Mouse (Mus musculus) C2C12 (cell line): ENCODE results near the gene Esyt3. TPM values are rescaled to one million over a fixed set of nuclear protein-coding genes. Genes with fewer than 3 reads are reported as not detected.

ENCODE experiments used
- H3K27me3 ChIP-seq: one replicate; pipeline ENCODE4 v1.6.1; 2011; ENCODE audit not compliant: control insufficient read depth, insufficient read depth, insufficient read length
- H3K36me3 ChIP-seq: one replicate; pipeline ENCODE4 v1.6.1; 2011; ENCODE audit not compliant: control insufficient read depth, insufficient read depth
- H3K4me3 ChIP-seq: one replicate; pipeline ENCODE4 v1.5.1; 2011; ENCODE audit warnings: mild to moderate bottlenecking, control low read depth; ENCODE audit not compliant: poor library complexity, insufficient read depth, severe bottlenecking
- H3K79me2 ChIP-seq: one replicate; pipeline ENCODE4 v1.6.1; 2011; ENCODE audit not compliant: control insufficient read depth, insufficient read depth
- H3K79me3 ChIP-seq: one replicate; pipeline ENCODE4 v1.6.1; 2011; ENCODE audit warnings: low read depth, control low read depth
- H3ac ChIP-seq: one replicate; pipeline ENCODE3; 2011; ENCODE audit warnings: low read depth; ENCODE audit not compliant: control insufficient read depth, insufficient read length
- CEBPB ChIP-seq: IDR thresholded peaks from one replicate; pipeline ENCODE4 v1.6.1; 2011; ENCODE audit warnings: low read depth, mild to moderate bottlenecking, control low read depth, moderate library complexity
- CTCF ChIP-seq: IDR thresholded peaks from one replicate; pipeline ENCODE4 v1.5.1; 2011; ENCODE audit not compliant: control insufficient read depth, insufficient read depth, insufficient read length
- FOSL1 ChIP-seq: IDR thresholded peaks from one replicate; pipeline ENCODE4 v1.8.0; 2011; ENCODE audit warnings: mild to moderate bottlenecking, low read length; ENCODE audit not compliant: poor library complexity, insufficient read depth, severe bottlenecking
- MAX ChIP-seq: IDR thresholded peaks from one replicate; pipeline ENCODE4 v1.6.1; 2011; ENCODE audit warnings: mild to moderate bottlenecking, control low read depth
- MYOD1 ChIP-seq: IDR thresholded peaks from one replicate; pipeline ENCODE4 v1.6.1; 2011; ENCODE audit warnings: low read depth; ENCODE audit not compliant: control insufficient read depth, insufficient read length
- MYOG ChIP-seq: IDR thresholded peaks from one replicate; pipeline ENCODE4 v1.6.1; 2011; ENCODE audit not compliant: control insufficient read depth, insufficient read length; ENCODE audit errors: extremely low read depth
- USF1 ChIP-seq: IDR thresholded peaks from one replicate; pipeline ENCODE4 v1.6.1; 2011; ENCODE audit warnings: low read depth, mild to moderate bottlenecking, control low read depth, moderate library complexity
- polyA plus RNA-seq: library from polyadenylated mRNA; unstranded; fragments of >200 nt; fragmentation: generic; extraction: Trizol; gene quantifications from one replicate; pipeline ENCODE4 v1.2.1, GENCODE M21; 2012; ENCODE audit warnings: missing spikeins

The Esyt3 gene
- polyA plus RNA-seq, 1 experiment = not detected

GRCm38 (mm10) chr9:99338293-99338692 is 20.1 kb downstream of the Esyt3 start:
- Histone ChIP-seq H3K79me3 (no peaks in the 10 kb centered on the region), H3K4me3 (no peak overlapping the region), H3K27me3 (peaks cover 5% of the 10 kb centered on the region), H3ac (no peak overlapping the region), H3K79me2 (no peaks in the 10 kb centered on the region), H3K36me3 (no peaks in the 10 kb centered on the region)
- no peak for TF ChIP-seq MAX
- TF ChIP-seq MYOG = no peak
- no peak for TF ChIP-seq USF1
- TF ChIP-seq CEBPB = no peak
- TF ChIP-seq CTCF = no peak
- no peak for TF ChIP-seq FOSL1
- no peak for TF ChIP-seq MYOD1

GRCm38 (mm10) chr9:99336538-99336937 is 21.8 kb downstream of the Esyt3 start:
- Histone ChIP-seq H3K79me3 (no peaks in the 10 kb centered on the region), H3K4me3 (no peak overlapping the region), H3K36me3 (no peaks in the 10 kb centered on the region), H3K27me3 (peaks cover 5% of the 10 kb centered on the region), H3ac (no peak overlapping the region), H3K79me2 (no peaks in the 10 kb centered on the region)
- TF ChIP-seq MYOD1 (no peak), USF1 (no peak), CTCF (no peak), FOSL1 (no peak), MAX (no peak)

- no peaks in the 10 kb centered on the region for H3K79me3 ChIP-seq
- TF ChIP-seq MYOD1 (no peak), CEBPB (no peak), CTCF (no peak)
- no peaks in the 10 kb centered on the region for H3K36me3 ChIP-seq
- H3K79me2 ChIP-seq = no peaks in the 10 kb centered on the region
- no peak overlapping the region for H3ac ChIP-seq
- H3K27me3 ChIP-seq = peaks cover 27% of the 10 kb centered on the region
- H3K4me3 ChIP-seq = no peak overlapping the region
Observed at GRCm38 (mm10) chr9:99326881-99327280, 31.5 kb downstream of the Esyt3 start.

GRCm38 (mm10) chr9:99325961-99326360 is 32.4 kb downstream of the Esyt3 start:
- peak; percentile 27 for TF ChIP-seq CEBPB
- TF ChIP-seq CTCF = no peak
- no peaks in the 10 kb centered on the region for H3K79me3 ChIP-seq
- no peaks in the 10 kb centered on the region for H3K79me2 ChIP-seq
- H3K27me3 ChIP-seq = peaks cover 27% of the 10 kb centered on the region
- H3ac ChIP-seq = no peak overlapping the region
- H3K36me3 ChIP-seq = no peaks in the 10 kb centered on the region
- no peak overlapping the region for H3K4me3 ChIP-seq

GRCm38 (mm10) chr9:99325208-99325929 is 33.0 kb downstream of the Esyt3 start:
- TF ChIP-seq CEBPB = no peak
- H3K79me3 ChIP-seq = no peaks in the 10 kb centered on the region

GRCm38 (mm10) chr9:99320006-99320405 is 38.4 kb downstream of the Esyt3 start:
- H3ac ChIP-seq = no peak overlapping the region
- TF ChIP-seq CEBPB (no peak), USF1 (no peak), MAX (no peak), MYOG (no peak), FOSL1 (no peak), MYOD1 (no peak), CTCF (no peak)
- no peaks in the 10 kb centered on the region for H3K36me3 ChIP-seq
- no peaks in the 10 kb centered on the region for H3K79me2 ChIP-seq
- no peaks in the 10 kb centered on the region for H3K79me3 ChIP-seq
- H3K4me3 ChIP-seq = no peak overlapping the region
- H3K27me3 ChIP-seq = peaks cover 17% of the 10 kb centered on the region

More at GRCm38 (mm10) chr9:99325208-99325929, 33.0 kb downstream of the Esyt3 start:
- H3ac ChIP-seq = no peak overlapping the region
- H3K4me3 ChIP-seq = no peak overlapping the region
- H3K36me3 ChIP-seq = no peaks in the 10 kb centered on the region
- peaks cover 27% of the 10 kb centered on the region for H3K27me3 ChIP-seq
- no peaks in the 10 kb centered on the region for H3K79me2 ChIP-seq
